Mouse (Mus musculus) neutrophil, adult 5-6 weeks (primary cell): ENCODE measurements around the gene Nhlh2. TPM values are rescaled to one million over a fixed set of nuclear protein-coding genes. Genes with fewer than 3 reads are reported as not detected.

ENCODE experiments used
- ATAC-seq: fragments of 151-379, 151-347 bp; 2 replicates; pipeline ENCODE4 v1.8.0; 2017; ENCODE audit warnings: mild to moderate bottlenecking, moderate TSS enrichment; ENCODE audit not compliant: insufficient number of reproducible peaks, poor library complexity, low FRiP score, severe bottlenecking; ENCODE audit errors: extremely low read depth
- total RNA-seq: library from RNA; stranded (forward); fragments of 200-1000 nt; gene quantifications from 2 replicates; pipeline ENCODE4 v1.2.3, GENCODE M21; 2017

Nhlh2 gene
- total RNA-seq: not detected in 2 replicates

DNA sequence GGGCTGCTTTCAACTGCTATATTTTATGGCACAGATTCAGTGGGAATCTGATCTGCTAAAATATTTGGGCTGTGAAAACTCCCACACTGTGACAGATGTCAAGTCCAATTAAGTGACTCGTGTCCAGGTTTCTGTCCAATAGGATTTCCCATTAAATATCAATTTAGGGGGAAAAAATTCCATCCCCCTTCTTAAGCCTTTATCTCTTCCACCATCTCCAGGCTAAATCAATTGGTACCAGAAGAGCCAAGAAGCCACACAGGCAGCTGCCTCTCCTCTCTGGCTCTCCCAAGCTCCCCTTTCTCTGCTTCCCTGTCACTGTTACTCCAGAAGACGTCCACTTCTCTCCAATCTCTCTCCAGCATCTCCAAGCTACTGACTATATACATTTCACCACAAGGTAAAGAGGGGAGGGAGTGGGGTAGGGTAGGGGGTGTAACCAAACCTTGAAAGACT, at the start of gene Nhlh2:
Nhlh2 (plus strand) TSS at position 151 of the 456 bp plus-strand sequence.
- ATAC-seq: no peak

DNA sequence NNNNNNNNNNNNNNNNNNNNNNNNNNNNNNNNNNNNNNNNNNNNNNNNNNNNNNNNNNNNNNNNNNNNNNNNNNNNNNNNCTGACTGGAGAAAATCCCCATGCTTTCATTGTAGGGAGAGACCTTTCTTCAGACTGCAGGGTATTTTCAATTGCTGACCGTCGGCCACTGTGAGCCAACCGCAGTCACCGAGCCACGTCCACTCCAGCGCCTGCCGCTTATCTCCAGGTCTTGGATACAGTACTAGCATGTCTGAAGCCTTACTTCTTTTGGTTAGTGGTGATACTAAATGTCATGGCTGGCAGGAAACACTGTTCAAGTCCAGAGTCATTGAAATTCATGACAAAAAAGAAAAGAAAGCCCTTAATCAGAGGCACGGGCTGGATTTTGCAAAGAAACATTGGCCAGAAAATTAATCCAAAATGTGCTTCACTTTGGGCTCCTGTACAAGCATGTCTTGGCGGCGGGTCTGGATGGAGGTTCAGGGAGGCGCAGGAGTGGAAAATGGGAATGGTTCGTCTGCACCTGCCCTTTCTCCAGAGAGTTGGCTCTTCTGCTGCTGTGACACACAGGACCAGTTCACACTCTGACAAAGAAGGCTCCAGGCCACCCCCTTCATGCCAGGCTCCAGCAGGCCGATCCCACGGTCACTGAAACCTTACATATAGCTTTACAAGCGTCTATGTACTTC, 48.6 kb upstream of the Nhlh2 start:
- ATAC-seq: no peak

- no peak for ATAC-seq
Observed at GRCm38 (mm10) chr3:101963501-101963900, 46.4 kb upstream of the Nhlh2 start.

DNA sequence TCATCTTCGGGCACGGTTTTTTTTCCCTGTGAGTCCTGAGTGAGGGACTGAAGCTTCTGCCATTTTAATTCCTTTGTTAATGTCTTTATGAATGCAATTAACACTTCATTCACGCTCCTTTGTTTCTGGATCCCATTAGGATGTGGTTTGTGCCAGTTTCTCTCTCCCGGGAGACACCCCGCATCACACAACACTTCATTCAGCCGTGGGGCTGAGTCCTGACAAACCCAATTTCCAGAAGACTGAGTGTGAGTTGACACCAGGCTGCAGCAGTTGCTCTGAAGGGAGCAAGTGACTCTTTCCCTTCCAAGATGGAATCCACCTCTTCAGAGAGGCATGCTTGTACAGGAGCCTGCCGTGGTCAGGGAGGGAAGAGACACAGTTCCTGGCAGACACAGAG, 45.5 kb upstream of the Nhlh2 start:
- ATAC-seq: no peak

GRCm38 (mm10) chr3:101966825-101967558, 42.9 kb upstream of the Nhlh2 start:
- no peak for ATAC-seq

- no peak for ATAC-seq
Observed at GRCm38 (mm10) chr3:101975337-101975736, 34.5 kb upstream of the Nhlh2 start.

DNA sequence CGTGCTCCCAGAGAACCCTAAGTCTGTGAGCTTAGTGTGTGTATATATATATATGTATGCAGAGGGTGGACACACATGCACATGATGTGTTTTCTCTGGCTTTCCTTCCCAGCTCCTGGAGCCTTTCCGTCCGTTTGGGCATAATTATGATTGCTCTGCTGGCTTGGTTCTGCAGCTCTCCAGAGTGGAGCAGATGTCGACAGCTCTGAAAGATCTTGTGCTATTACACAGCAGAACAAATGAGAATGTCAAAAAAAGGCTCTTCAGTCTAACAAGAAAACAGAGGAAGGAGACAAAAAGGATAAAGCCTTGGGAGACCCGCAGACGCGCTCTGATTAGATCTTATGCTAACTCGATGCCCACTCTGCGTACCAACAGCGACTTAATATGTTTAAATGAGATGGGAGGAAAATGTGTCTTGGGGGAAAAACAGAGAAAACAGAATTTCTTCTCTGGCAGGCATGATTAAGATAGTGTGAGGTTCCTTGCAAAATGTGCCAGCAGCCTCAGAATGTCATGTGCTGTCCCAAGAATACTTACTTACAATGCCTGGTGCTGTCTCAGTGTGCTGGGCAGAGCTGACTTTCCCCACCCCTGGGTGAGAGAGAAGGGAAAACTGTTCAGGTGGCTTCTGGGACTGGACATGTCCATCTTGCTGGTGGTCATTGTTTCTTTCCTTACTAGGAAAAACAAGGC, 31.4 kb upstream of the Nhlh2 start:
- no peak for ATAC-seq

DNA sequence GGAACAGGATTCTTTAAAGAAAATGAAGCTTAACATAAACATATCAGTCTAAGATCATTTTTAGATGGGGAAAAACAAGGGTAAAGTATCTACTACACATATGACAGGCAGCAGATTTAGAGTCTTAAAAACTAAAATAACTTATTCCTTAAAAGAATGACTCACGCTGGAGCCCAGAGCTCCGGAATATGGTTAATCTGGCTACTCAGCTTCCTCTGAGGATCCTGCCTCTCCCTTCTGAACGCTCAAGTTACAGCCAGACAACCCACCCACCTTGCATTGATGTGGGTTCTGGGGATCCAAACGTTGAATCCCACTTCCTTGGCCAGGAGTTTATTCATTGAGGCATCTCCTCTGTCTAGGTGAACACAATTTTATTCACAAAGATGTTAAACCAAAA, 26.0 kb upstream of the Nhlh2 start:
- ATAC-seq: no peak

DNA sequence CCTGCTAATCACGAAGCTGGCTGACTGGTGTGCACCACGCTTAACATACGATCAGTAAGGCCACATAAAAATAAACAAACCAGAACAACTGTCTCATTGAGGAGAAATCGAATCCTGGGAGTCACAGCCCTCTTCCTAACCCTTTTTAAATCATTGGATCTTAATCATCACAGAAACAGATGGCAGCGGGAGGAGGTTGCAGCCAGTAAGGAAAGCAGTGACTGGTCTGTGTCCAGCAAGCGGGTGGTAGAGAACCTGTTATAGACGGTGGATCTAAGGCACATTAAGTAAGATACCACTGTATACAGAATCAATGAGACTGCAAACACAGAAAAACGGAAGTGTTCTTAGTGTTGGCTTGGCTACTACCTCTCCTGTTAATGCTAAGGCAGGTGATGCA, 24.2 kb upstream of the Nhlh2 start:
- no peak for ATAC-seq

DNA sequence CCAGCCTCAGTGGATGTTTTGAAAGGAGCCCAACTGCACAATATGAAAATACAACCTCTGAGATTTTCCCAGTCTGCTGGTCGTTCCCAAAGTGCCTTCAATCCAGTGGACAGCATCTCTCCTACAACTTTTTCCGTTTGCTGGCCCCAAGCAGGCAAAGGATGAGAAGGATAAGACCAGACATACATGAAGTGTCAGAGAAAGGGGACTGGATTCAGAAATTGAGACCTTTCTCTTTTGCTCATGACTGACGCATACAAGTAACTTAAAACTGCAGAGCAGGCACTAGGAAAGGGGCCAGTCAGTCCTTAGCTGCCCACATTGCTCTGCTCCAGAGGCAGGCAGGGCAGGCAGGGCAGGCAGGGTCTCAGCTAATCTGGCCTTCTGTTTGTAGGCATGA, 19.7 kb upstream of the Nhlh2 start:
- no peak for ATAC-seq

DNA sequence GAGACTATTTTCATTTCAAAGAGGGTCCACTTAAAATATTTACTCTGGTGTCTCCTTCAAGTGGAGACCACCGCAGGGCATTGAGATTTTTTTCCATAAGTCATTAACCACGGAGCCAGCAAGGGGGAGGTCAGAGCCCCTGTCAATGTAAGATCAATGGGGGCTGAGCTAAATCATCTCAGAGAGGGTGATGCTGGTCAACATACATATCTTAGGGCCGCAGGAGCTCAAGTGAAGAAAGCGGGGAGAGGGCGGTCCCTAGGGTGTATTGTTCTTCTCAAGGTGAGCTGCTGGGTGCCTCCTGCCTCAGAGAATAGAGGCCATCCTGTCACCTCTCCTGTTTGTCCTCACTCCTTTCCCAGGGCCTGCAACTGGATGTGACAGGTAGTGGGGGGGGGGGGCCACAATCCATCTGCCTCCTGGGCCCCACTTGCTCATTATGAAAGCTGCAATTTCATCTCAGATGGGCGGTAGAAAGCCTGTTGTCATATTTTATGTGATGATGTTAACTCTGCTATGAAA, 18.8 kb upstream of the Nhlh2 start:
- no peak for ATAC-seq

- no peak for ATAC-seq
Observed at GRCm38 (mm10) chr3:101997851-101998250, 12.0 kb upstream of the Nhlh2 start.

- no peak for ATAC-seq
Observed at GRCm38 (mm10) chr3:102010681-102011317, 923 bp downstream of the Nhlh2 start.

DNA sequence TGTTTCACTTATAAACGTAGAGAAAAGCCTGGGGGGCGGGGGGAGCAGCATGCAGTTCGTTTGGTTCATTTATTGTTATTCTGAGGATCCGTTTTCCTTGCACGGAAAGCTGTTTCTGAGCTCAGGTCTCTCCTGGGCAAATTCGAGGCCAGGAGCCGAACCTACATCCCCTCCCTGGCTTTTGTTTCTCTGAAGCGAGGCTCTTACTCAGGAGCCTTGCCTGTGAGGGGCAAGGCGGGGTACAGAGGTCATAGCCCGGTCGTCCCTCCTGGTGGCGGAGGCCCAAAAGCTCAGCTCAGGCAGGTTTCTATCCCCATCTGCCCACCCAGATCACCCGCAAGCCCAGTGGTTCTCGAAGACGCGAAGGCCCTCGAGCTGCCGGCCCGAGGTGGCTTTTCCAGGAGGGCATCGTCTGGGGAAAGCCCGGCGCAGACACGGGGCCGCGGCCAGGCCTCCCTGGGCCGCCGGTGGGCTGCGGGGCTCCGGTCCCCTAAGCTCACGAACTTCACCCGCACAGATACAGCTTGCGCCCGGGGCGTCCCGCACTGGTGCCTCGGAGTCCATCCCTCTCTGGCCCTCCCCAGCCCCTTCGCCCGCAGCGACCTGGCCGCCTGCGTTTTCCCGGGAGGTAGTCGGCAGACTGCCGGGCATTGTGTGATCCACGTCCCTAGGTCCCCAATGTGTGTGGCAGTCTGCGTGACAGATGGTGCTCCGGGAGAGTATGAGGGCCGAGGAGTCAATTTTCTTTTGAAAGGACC, 1.6 kb downstream of the Nhlh2 start:
- no peak for ATAC-seq

- ATAC-seq: no peak
Observed at GRCm38 (mm10) chr3:102012076-102012610, 2.3 kb downstream of the Nhlh2 start.

- ATAC-seq: no peak
Observed at GRCm38 (mm10) chr3:102012611-102013211, 2.8 kb downstream of the Nhlh2 start.

DNA sequence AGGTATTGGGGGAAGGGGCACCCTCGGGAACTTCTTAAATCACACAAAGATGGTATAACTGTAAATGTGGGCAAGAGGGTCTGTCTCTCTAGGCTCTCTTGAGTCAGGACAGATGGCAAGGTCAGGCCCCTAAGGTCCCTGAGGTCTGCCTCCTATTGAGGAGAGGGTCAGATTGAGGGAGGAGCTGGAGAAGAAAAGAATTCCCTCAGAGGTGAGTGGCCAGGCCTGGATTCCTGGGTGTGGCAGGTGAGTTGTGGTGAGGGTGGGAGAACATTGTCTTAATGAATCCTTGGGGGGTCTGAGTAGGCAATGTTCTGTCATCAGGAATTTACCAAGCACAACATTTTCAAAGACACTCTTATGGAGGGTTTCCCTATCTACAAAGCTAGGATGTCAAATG, 10.7 kb downstream of the Nhlh2 start:
- ATAC-seq: no peak

DNA sequence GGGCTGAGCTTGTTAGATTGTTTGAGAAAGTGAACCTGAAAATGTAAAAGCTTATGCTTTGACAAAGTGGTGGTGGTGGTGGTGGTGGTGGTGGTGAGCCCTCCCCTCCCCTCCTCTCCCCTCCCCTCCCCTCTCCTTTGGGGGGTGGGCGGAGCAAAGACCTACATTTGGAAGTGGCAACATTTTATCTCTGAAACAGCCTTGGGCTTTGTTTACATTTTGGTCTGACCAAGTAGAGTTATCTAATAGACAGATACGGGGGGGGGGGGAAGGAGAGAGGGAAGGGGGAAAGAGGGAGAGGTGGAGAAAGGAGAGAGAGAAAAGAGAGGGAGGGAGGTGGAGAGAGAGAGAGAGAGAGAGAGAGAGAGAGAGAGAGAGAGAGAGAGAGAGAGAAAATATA, 12.8 kb downstream of the Nhlh2 start:
- ATAC-seq: no peak
